Mouse (Mus musculus) G1E (cell line): ENCODE results near the gene Tppp3.

Experiments
- CTCF ChIP-seq: IDR thresholded peaks from 2 replicates; pipeline ENCODE4 v1.5.1; 2012; ENCODE audit warnings: low read depth, low read length, inconsistent platforms, mixed read lengths
- GATA1 ChIP-seq: IDR thresholded peaks from 2 replicates; pipeline ENCODE4 v1.6.1; 2012; ENCODE audit warnings: borderline replicate concordance, low read length, inconsistent platforms, mixed read lengths
- GATA2 ChIP-seq: IDR thresholded peaks from 2 replicates; pipeline ENCODE4 v1.6.1; 2012; ENCODE audit warnings: low read depth, low read length, inconsistent platforms, borderline replicate concordance
- POLR2AphosphoS5 ChIP-seq: IDR thresholded peaks from 2 replicates; pipeline ENCODE4 v1.6.1; 2012; ENCODE audit warnings: low read depth, low read length, inconsistent platforms; ENCODE audit not compliant: insufficient replicate concordance
- TAL1 ChIP-seq: conservative IDR thresholded peaks from 2 replicates; pipeline ENCODE4 v1.6.1; 2012; ENCODE audit warnings: low read depth, low read length, inconsistent platforms, mixed read lengths

DNA sequence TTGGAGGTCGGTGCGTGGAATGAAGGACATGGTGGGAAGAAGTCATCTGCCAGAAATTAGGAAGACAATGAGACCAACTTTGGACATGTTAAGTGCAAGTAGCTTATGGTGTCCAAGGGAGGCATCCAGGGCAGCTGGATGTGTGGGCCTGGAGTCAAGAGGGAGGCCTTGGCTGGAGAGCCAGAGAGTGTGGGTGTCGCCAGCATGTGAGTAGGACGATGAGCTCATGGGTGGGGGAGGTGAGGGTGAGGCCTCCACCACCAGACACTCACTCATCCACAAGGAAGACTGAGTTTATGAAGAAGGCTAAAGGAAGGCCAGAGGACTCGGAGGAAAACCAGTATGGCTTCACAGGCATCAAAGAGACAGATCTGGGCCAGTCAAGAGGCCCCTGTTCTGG lies 43.3 kb upstream of the Tppp3 start:
- TF ChIP-seq POLR2AphosphoS5 (no peak), CTCF (no peak), GATA1 (no peak), TAL1 (no peak), GATA2 (no peak)
